ENCODE assay signal across 9 mouse cellular contexts in genomic region chr2:180499741-180500140, GRCm38 (mm10). TPM values are rescaled to one million over a fixed set of nuclear protein-coding genes. Genes with fewer than 3 reads are reported as not detected.
DNase-seq lines count a peak whose midpoint lies in the region; ATAC-seq and TF ChIP-seq lines count a peak whose summit lies in the region.
"Had no signal": no experiment of that assay in that cellular context is flagged by ENCODE, and none has a peak within 500 bp of the region (broad histone marks: within the 10 kb centered on the region; RNA-seq: fewer than 3 reads in every experiment).

Ntsr1 (plus strand) TSS chr2:180499976.

- peak within 1 kb of the TSS; percentile 66 for H3K4me2 ChIP-seq in kidney, postnatal 0 days (ENCODE audit: low read length)
- peak within 1 kb of the TSS; percentile 74 for H3K4me2 ChIP-seq in embryonic facial prominence, embryonic 14.5 days (ENCODE audit: low read depth, low read length)
- H3K4me2 ChIP-seq in hindbrain, postnatal 0 days (ENCODE audit: low read depth, low read length) = peak within 1 kb of the TSS; percentile 62
- H3K4me2 ChIP-seq in midbrain, embryonic 11.5 days = peak within 1 kb of the TSS; percentile 34

- no peak within 1 kb of the TSS for H3K27ac ChIP-seq in kidney, postnatal 0 days
- no peak within 1 kb of the TSS for H3K27ac ChIP-seq in embryonic facial prominence, embryonic 14.5 days (replicated peaks; ENCODE audit: low read depth, low read length)
- H3K27ac ChIP-seq in hindbrain, postnatal 0 days = no peak within 1 kb of the TSS
- H3K27ac ChIP-seq in midbrain, embryonic 11.5 days (ENCODE audit: low read depth, low read length) = no peak within 1 kb of the TSS

- peaks cover 7% of the 10 kb centered on the region; the same call in 1 of the 2 replicates for H3K27me3 ChIP-seq in kidney, postnatal 0 days (ENCODE audit: insufficient read depth, low read length)
- H3K27me3 ChIP-seq in embryonic facial prominence, embryonic 14.5 days (replicated peaks; ENCODE audit: control insufficient read depth, insufficient read depth, low read length) = peaks cover 41% of the 10 kb centered on the region
- peaks cover 11% of the 10 kb centered on the region; the same call in 1 of the 2 replicates for H3K27me3 ChIP-seq in hindbrain, postnatal 0 days (ENCODE audit: insufficient read depth, low read length)
- peaks cover 75% of the 10 kb centered on the region for H3K27me3 ChIP-seq in midbrain, embryonic 11.5 days (ENCODE audit: control insufficient read depth, insufficient read depth, low read length)

- ATAC-seq in kidney, postnatal 0 days (replicated peaks; ENCODE audit: low FRiP score, low read depth) = no peak
- ATAC-seq in embryonic facial prominence, embryonic 14.5 days (ENCODE audit: low read depth) = no peak
- ATAC-seq in hindbrain, postnatal 0 days = peak; percentile 58
- ATAC-seq in midbrain, embryonic 11.5 days (ENCODE audit: low FRiP score) = no peak

- H3K36me3 ChIP-seq in kidney, postnatal 0 days (ENCODE audit: insufficient read depth, low read length) = no peaks in the 10 kb centered on the region
- H3K36me3 ChIP-seq in embryonic facial prominence, embryonic 14.5 days (ENCODE audit: control insufficient read depth, insufficient read depth, low read length) = no peaks in the 10 kb centered on the region
- H3K36me3 ChIP-seq in hindbrain, postnatal 0 days (ENCODE audit: insufficient read depth, low read length) = no peaks in the 10 kb centered on the region
- no peaks in the 10 kb centered on the region for H3K36me3 ChIP-seq in midbrain, embryonic 11.5 days (ENCODE audit: control insufficient read depth, insufficient read depth, low read length)

- under 1% methylated on average over 29 of the region's 30 CpGs for WGBS in kidney, postnatal 0 days
- WGBS in embryonic facial prominence, embryonic 14.5 days = under 1% methylated on average over 26 of the region's 30 CpGs
- WGBS in hindbrain, postnatal 0 days = 0% methylated on average over 30 of the region's 30 CpGs
- WGBS in midbrain, embryonic 11.5 days = under 1% methylated on average over 30 of the region's 30 CpGs

- no peaks in the 10 kb centered on the region for H3K9me3 ChIP-seq in kidney, postnatal 0 days (replicated peaks; ENCODE audit: low read length)
- H3K9me3 ChIP-seq in embryonic facial prominence, embryonic 14.5 days (ENCODE audit: control insufficient read depth, low read length) = no peaks in the 10 kb centered on the region
- H3K9me3 ChIP-seq in hindbrain, postnatal 0 days (ENCODE audit: low read length) = no peaks in the 10 kb centered on the region
- no peaks in the 10 kb centered on the region for H3K9me3 ChIP-seq in midbrain, embryonic 11.5 days (ENCODE audit: control insufficient read depth, low read length)

- H3K9ac ChIP-seq in kidney, postnatal 0 days (ENCODE audit: low read depth, low read length) = peak within 1 kb of the TSS; percentile 35; the same call in 1 of the 2 replicates
- peak within 1 kb of the TSS; percentile 46 for H3K9ac ChIP-seq in embryonic facial prominence, embryonic 14.5 days (ENCODE audit: low read depth, low read length)
- H3K9ac ChIP-seq in hindbrain, postnatal 0 days (replicated peaks; ENCODE audit: low read length) = peak within 1 kb of the TSS; percentile 39
- no peak within 1 kb of the TSS for H3K9ac ChIP-seq in midbrain, embryonic 11.5 days (ENCODE audit: low read length)

- peak within 1 kb of the TSS; percentile 37 for H3K4me3 ChIP-seq in kidney, postnatal 0 days (replicated peaks; ENCODE audit: low read depth, low read length)
- peak within 1 kb of the TSS; percentile 35 for H3K4me3 ChIP-seq in embryonic facial prominence, embryonic 14.5 days (ENCODE audit: low read depth, low read length)
- H3K4me3 ChIP-seq in hindbrain, postnatal 0 days (ENCODE audit: low read length) = peak within 1 kb of the TSS; percentile 33
- peak within 1 kb of the TSS; percentile 16 for H3K4me3 ChIP-seq in midbrain, embryonic 11.5 days (ENCODE audit: low read depth, low read length)

- DNase-seq in kidney, postnatal 0 days (ENCODE audit: low spot score) = peak; percentile 62
- no peak for DNase-seq in kidney, adult 8-10 months
- no peak for DNase-seq in embryonic facial prominence, embryonic 14.5 days (ENCODE audit: low spot score)
- DNase-seq in hindbrain, postnatal 0 days (ENCODE audit: low spot score) = peak; percentile 61
- DNase-seq in midbrain, embryonic 11.5 days (ENCODE audit: low spot score, missing footprints) = peak; percentile 91
- no peak for DNase-seq in thymus, postnatal 4 days
- no peak for DNase-seq in ovary, adult 18-20 months (ENCODE audit: low spot score)
- no peak for DNase-seq in cerebellum, adult 9-11 months

- no peaks in the 10 kb centered on the region for H3K4me1 ChIP-seq in kidney, postnatal 0 days (replicated peaks; ENCODE audit: insufficient read depth, low read length)
- H3K4me1 ChIP-seq in embryonic facial prominence, embryonic 14.5 days (ENCODE audit: control insufficient read depth, insufficient read depth, low read length) = peaks cover 13% of the 10 kb centered on the region
- H3K4me1 ChIP-seq in hindbrain, postnatal 0 days (ENCODE audit: insufficient read depth, low read length) = peaks cover 26% of the 10 kb centered on the region
- H3K4me1 ChIP-seq in midbrain, embryonic 11.5 days (ENCODE audit: control insufficient read depth, insufficient read depth, low read length) = peaks cover 7% of the 10 kb centered on the region; the same call in 1 of the 2 replicates

- TF ChIP-seq CTCF in kidney, postnatal 0 days (IDR thresholded peaks at IDR 0.05; ENCODE audit: low read depth) = no peak
- no peak for TF ChIP-seq CTCF in hindbrain, postnatal 0 days (IDR thresholded peaks at IDR 0.05; ENCODE audit: low read depth)

RNA-seq across cellular contexts. Expression of gene Ntsr1, which starts in this region (rescaled TPM):
- 4.4 and 4.9 TPM in 2 replicates for polyA plus RNA-seq in kidney, postnatal 0 days (2015; fragmentation: Nextera tagmentation; extraction: Ambion mirVana)
- 0.70 and 1.00 TPM in 2 replicates for polyA plus RNA-seq in embryonic facial prominence, embryonic 14.5 days (2014; fragmentation: Nextera tagmentation; extraction: Ambion mirVana)
- total RNA-seq in hindbrain, postnatal 0 days (2014; rRNA removed) = 9.0 and 11.1 TPM in 2 replicates
- polyA plus RNA-seq in hindbrain, postnatal 0 days (2015; fragmentation: Nextera tagmentation; extraction: Ambion mirVana) = 2.8 and 2.9 TPM in 2 replicates
- polyA plus RNA-seq in midbrain, embryonic 11.5 days (2014; fragmentation: Nextera tagmentation; extraction: Ambion mirVana) = 0.04 and 0.14 TPM in 2 replicates
- total RNA-seq: liver, adult 2 months had no signal
- polyA plus RNA-seq: liver, adult 2 months had no signal

Comparison
In these comparisons a context has a peak if more than half of its experiments do, and no peak if none do; other contexts are left out.
1. DNase-seq: peak in kidney, postnatal 0 days (single experiment) and hindbrain, postnatal 0 days (single experiment); none in kidney, adult 8-10 months (0 of 2), embryonic facial prominence, embryonic 14.5 days (single experiment), thymus, postnatal 4 days (single experiment), ovary, adult 18-20 months (single experiment) and cerebellum, adult 9-11 months (single experiment).
2. Peak in DNase-seq, H3K4me3 ChIP-seq and H3K4me2 ChIP-seq in midbrain, embryonic 11.5 days; RNA of the gene not detected or under 1 TPM.
3. Peak in every context shown above with its lines, with median percentiles within 50 percentile points of each other: H3K4me2 ChIP-seq and H3K4me3 ChIP-seq.